Mouse (Mus musculus) cerebellum, postnatal 36 days (tissue): ENCODE results near the gene Cdc42ep1.
"Not testable (repeated sequence)": the region's sequence is repeated elsewhere in the genome, so short reads cannot be mapped to it uniquely, and the experiment has no call there.

Experiments used
- DNase-seq, 2 experiments: peaks; one replicate each; pipeline ENCODE4 v3.0.0; 2021 to 2022; ENCODE audit warnings: mixed read lengths in 2 of 2

The Cdc42ep1 gene

DNA sequence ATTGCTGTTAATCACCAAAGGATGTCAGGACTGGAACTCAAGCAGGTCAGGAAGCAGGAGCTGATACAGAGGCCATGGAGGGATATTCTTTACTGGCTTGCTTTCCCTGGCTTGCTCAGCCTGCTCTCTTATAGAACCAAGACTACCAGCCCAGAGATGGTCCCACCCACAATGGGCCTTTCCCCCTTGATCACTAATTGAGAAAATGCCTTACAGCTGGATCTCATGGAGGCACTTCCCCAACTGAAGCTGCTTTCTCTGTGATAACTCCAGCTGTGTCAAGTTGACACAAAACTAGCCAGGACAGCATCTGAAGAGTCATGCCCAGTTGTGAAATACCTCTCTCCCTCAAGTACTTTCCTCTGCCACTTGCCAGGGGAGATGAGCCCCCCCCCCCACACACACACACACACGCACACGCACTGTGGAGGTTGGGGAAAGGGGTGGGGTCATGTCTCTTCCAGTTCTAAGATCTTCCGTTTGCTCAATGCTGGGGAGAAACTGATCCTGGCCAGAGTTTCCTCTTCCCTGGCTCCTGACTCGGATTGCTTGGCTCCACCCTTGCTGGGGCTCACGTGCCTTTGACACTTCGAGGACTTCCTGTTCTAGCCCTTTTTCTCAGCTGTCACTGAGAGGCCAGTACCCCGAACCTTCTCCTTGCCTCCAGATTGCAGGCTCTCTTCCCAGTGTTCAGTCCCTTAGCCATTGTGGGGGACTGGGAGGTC lies 36.5 kb downstream of the Cdc42ep1 start:
- DNase-seq = not testable (repeated sequence)

- DNase-seq = no peak
Observed at GRCm38 (mm10) chr15:78880432-78880831, 38.0 kb downstream of the Cdc42ep1 start.

DNA sequence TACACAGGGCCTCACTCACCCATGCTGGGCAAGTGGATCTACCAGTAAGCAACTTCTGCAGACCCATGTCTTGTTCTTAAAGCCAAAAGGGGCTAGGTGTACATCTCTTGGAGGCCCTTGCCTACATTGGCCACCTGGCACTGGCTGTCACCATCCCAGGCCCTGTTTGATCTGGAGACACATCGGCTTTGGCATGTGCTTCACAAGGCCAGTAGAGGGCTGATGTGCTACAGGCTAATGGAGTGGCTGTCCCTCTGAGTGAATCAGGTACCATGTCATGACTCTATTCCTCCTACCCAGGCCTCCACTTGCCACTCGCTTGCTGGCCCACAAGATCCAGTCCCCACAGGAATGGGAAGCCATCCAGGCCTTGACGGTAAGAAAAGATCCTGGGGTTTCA lies 39.4 kb downstream of the Cdc42ep1 start:
- no peak for DNase-seq

GRCm38 (mm10) chr15:78889401-78889853 lies 47.0 kb downstream of the Cdc42ep1 start:
- DNase-seq = no peak

DNA sequence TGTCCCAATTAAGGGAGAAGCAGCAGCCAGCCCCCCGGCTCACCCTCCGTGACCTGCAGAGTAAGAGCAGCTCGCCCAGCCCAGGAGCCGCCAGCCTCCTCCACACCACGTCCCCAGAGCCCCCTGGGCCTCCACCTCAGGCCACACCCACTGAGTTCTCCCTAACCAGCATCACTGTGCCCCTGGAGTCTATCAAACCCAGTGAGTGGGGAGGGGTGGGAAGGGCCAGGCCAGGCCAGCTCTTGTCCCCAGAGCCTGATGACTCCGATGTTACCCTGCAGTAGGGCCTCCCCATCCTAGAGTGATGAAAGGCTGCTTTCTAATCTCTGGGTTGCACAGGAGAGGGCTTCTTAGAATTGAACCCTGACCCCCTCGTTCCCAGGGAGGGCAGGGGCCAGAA lies 50.0 kb downstream of the Cdc42ep1 start:
- no peak for DNase-seq

- DNase-seq = no peak
Observed at GRCm38 (mm10) chr15:78894726-78895125, 52.3 kb downstream of the Cdc42ep1 start.

DNA sequence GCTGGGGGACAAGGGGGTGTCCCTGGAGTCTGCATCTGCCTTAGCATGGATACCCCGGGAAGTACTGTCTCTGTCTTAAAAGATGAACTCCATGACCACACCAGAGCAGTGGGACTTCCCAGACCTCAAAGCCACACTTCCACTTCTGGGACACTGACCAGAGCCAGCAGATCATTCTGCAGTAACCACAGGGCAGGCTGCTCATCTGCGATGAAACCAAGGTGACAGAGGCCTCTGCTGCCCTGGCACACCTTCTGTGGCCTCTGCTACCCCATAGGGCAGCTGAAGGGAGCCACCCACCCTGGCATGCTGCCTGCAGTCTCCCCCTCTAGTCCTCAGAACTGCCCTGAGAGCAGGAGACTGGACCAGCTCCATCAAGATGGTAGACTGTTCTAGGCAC lies 53.3 kb downstream of the Cdc42ep1 start:
- DNase-seq = no peak

GRCm38 (mm10) chr15:78896149-78896548 lies 53.7 kb downstream of the Cdc42ep1 start:
- DNase-seq = no peak

DNA sequence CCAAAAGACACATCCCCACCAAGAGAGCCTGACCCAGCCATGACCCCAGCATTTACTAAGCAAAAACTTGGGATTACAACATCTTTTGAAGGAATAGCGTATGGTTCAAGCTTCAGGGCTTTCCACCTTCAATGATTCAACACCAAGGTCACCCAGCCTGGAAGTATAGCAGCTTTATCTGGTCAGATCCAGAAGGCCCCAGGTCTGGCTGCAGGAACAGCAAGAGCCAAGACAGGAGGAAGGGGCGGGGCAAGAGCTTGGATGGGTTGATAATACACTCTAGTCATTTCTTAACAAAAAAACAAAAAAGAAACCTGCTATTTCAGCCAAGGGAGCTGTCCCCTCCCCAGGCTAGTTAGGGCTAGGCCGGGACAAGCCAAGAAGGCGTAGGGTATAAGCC lies 55.1 kb downstream of the Cdc42ep1 start:
- no peak for DNase-seq

DNA sequence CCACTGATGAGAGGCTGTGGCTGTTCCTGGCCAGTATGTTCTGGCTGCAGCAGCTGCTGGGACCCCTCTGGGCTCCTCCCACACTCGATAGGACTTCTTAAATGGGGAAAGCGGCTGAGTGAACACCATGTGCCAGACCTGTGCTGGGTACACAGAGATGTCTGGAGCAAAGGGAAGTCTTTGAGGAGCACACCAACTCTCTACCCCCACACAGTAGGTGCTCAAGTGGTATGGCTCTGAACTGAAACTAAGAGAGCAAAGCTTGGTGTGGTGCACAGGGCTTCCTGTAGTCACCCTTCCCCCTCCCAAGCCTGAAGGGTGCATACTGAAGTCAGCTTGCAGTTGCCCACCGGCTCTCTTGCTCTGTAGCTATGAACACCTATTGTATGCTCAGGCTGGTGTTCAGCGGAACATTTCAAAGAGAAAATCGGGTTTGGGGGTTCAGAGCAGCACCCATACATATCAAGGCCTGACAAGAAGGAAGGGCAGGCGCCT lies 56.1 kb downstream of the Cdc42ep1 start:
- no peak for DNase-seq

- DNase-seq = no peak
Observed at GRCm38 (mm10) chr15:78899409-78899739, 57.0 kb downstream of the Cdc42ep1 start, which contains the start of gene Gm49510. Gm49510 (plus strand) TSS chr15:78899667.

GRCm38 (mm10) chr15:78899740-78900584 lies 57.5 kb downstream of the Cdc42ep1 start, which contains the start of gene Sh3bp1:
Sh3bp1 (plus strand) TSS chr15:78899768.
- peak; percentile 39 to 50 for DNase-seq
